Mouse (Mus musculus) hindbrain, embryonic 12.5 days (tissue): ENCODE results near the gene Rln3. TPM values are rescaled to one million over a fixed set of nuclear protein-coding genes. Genes with fewer than 3 reads are reported as not detected.
A peak's percentile ranks its signal among the peaks of the same experiment; 100 is the strongest.

ENCODE experiments used
- ATAC-seq: fragments of 200-750 bp; cut with Nextera tagmentation; 2 replicates; pipeline ENCODE4 v1.8.0; 2017; ENCODE audit warnings: moderate TSS enrichment; ENCODE audit not compliant: low FRiP score
- H3K27ac ChIP-seq: fragments of 300-500 bp; sonication (generic); 2 replicates; pipeline ENCODE4 v1.5.1; 2016; ENCODE audit warnings: mild to moderate bottlenecking
- H3K27me3 ChIP-seq: fragments of 300-500 bp; sonication (generic); 2 replicates; pipeline ENCODE4 v1.6.1; 2016; ENCODE audit warnings: mild to moderate bottlenecking
- H3K36me3 ChIP-seq: fragments of 300-500 bp; sonication (generic); 2 replicates; pipeline ENCODE4 v1.6.1; 2016; ENCODE audit warnings: mild to moderate bottlenecking
- H3K4me1 ChIP-seq: fragments of 300-500 bp; sonication (generic); 2 replicates; pipeline ENCODE4 v1.6.1; 2016
- H3K4me2 ChIP-seq: fragments of 300-500 bp; sonication (generic); replicated peaks from 2 replicates; pipeline ENCODE4 v1.6.1; 2016; ENCODE audit warnings: mild to moderate bottlenecking
- H3K4me3 ChIP-seq: fragments of 300-500 bp; sonication (generic); 2 replicates; pipeline ENCODE4 v1.5.1; 2016; ENCODE audit warnings: mild to moderate bottlenecking
- H3K9ac ChIP-seq: fragments of 300-500 bp; sonication (generic); 2 replicates; pipeline ENCODE4 v1.6.1; 2016; ENCODE audit warnings: mild to moderate bottlenecking, moderate library complexity
- H3K9me3 ChIP-seq: fragments of 300-500 bp; sonication (generic); replicated peaks from 2 replicates; pipeline ENCODE4 v1.6.1; 2016; ENCODE audit warnings: mild to moderate bottlenecking
- WGBS: fragments of 180-500 bp; shearing (Covaris S2); methylation state at CpG from one replicate; pipeline ENCODE4 v1.1.7; 2016; 5-methylcytosine and 5-hydroxymethylcytosine counted together
- polyA plus RNA-seq: library from polyadenylated mRNA; unstranded; fragments of >200 nt; fragmentation: Nextera tagmentation; extraction: Ambion mirVana; gene quantifications from 2 replicates; pipeline ENCODE4 v1.2.1, GENCODE M21; 2016

The Rln3 gene
- polyA plus RNA-seq, 1 experiment from 2014 or later: not detected

GRCm38 (mm10) chr8:84071921-84072320, 27.1 kb upstream of the Rln3 start:
- no peak overlapping the region for H3K27ac ChIP-seq
- no peaks in the 10 kb centered on the region for H3K9me3 ChIP-seq
- H3K9ac ChIP-seq: no peak overlapping the region
- H3K36me3 ChIP-seq: peaks cover 16% of the 10 kb centered on the region
- 76% methylated on average over 3 of the region's 3 CpGs for WGBS
- H3K27me3 ChIP-seq: no peaks in the 10 kb centered on the region
- no peak overlapping the region for H3K4me2 ChIP-seq
- H3K4me3 ChIP-seq: no peak overlapping the region
- no peak for ATAC-seq
- H3K4me1 ChIP-seq: peaks cover 52% of the 10 kb centered on the region

GRCm38 (mm10) chr8:84070667-84071066, 25.9 kb upstream of the Rln3 start:
- no peak overlapping the region for H3K4me3 ChIP-seq
- H3K9ac ChIP-seq: no peak overlapping the region
- H3K4me1 ChIP-seq: peaks cover 55% of the 10 kb centered on the region
- H3K27me3 ChIP-seq: no peaks in the 10 kb centered on the region
- no peak for ATAC-seq
- H3K4me2 ChIP-seq: no peak overlapping the region
- 90% methylated on average over 2 of the region's 2 CpGs for WGBS
- no peak overlapping the region for H3K27ac ChIP-seq
- no peaks in the 10 kb centered on the region for H3K9me3 ChIP-seq
- H3K36me3 ChIP-seq: peaks cover 6% of the 10 kb centered on the region; the same call in 1 of the 2 replicates

GRCm38 (mm10) chr8:84070241-84070640, 25.4 kb upstream of the Rln3 start:
- Histone ChIP-seq H3K9ac (no peak overlapping the region; the same call in 1 of the 2 replicates), H3K9me3 (no peaks in the 10 kb centered on the region), H3K4me2 (no peak overlapping the region), H3K4me3 (no peak overlapping the region), H3K27me3 (no peaks in the 10 kb centered on the region), H3K27ac (no peak overlapping the region), H3K36me3 (peaks cover 5% of the 10 kb centered on the region; the same call in 1 of the 2 replicates), H3K4me1 (peaks cover 57% of the 10 kb centered on the region)
- 84% methylated on average over 5 of the region's 5 CpGs for WGBS
- no peak for ATAC-seq

- H3K4me1 ChIP-seq: peaks cover 57% of the 10 kb centered on the region
- no peaks in the 10 kb centered on the region for H3K9me3 ChIP-seq
- H3K27me3 ChIP-seq: no peaks in the 10 kb centered on the region
- no peak overlapping the region for H3K4me3 ChIP-seq
- H3K27ac ChIP-seq: no peak overlapping the region
- H3K4me2 ChIP-seq: no peak overlapping the region
- 58% methylated on average over 2 of the region's 2 CpGs for WGBS
- ATAC-seq: no peak
- 0 out of 2 replicates have a peak, but pooled peaks cover under 1% of the 10 kb centered on the region for H3K36me3 ChIP-seq
- H3K9ac ChIP-seq: no peak overlapping the region; the same call in 1 of the 2 replicates
Measured at GRCm38 (mm10) chr8:84069750-84070149, 24.9 kb upstream of the Rln3 start.

GRCm38 (mm10) chr8:84069169-84069568, 24.4 kb upstream of the Rln3 start:
- 36% methylated on average over 1 of the region's 1 CpGs for WGBS
- no peaks in the 10 kb centered on the region for H3K9me3 ChIP-seq
- no peak overlapping the region for H3K4me2 ChIP-seq
- H3K4me3 ChIP-seq: no peak overlapping the region
- H3K9ac ChIP-seq: no peak overlapping the region; the same call in 1 of the 2 replicates
- no peak overlapping the region for H3K27ac ChIP-seq
- ATAC-seq: no peak
- H3K36me3 ChIP-seq: no peaks in the 10 kb centered on the region
- no peaks in the 10 kb centered on the region for H3K27me3 ChIP-seq
- peaks cover 57% of the 10 kb centered on the region for H3K4me1 ChIP-seq

- Histone ChIP-seq H3K9ac (peak overlapping the region; percentile 13; the same call in 1 of the 2 replicates), H3K4me1 (peaks cover 53% of the 10 kb centered on the region), H3K27me3 (no peaks in the 10 kb centered on the region), H3K9me3 (no peaks in the 10 kb centered on the region), H3K36me3 (no peaks in the 10 kb centered on the region), H3K4me3 (no peak overlapping the region), H3K4me2 (peak overlapping the region; percentile 47; the same call in 1 of the 2 replicates), H3K27ac (no peak overlapping the region)
- 77% methylated on average over 12 of the region's 12 CpGs for WGBS
- ATAC-seq: no peak
Measured at GRCm38 (mm10) chr8:84068316-84069035, 23.7 kb upstream of the Rln3 start.

GRCm38 (mm10) chr8:84067911-84068310, 23.1 kb upstream of the Rln3 start:
- peaks cover 48% of the 10 kb centered on the region for H3K4me1 ChIP-seq

GRCm38 (mm10) chr8:84067047-84067573, 22.3 kb upstream of the Rln3 start:
- H3K4me3 ChIP-seq: peak overlapping the region; percentile 98
- H3K27ac ChIP-seq: peak overlapping the region; percentile 96
- H3K27me3 ChIP-seq: no peaks in the 10 kb centered on the region
- WGBS: 1% methylated on average over 50 of the region's 58 CpGs
- H3K36me3 ChIP-seq: no peaks in the 10 kb centered on the region
- no peaks in the 10 kb centered on the region for H3K9me3 ChIP-seq
- H3K4me2 ChIP-seq: peak overlapping the region; percentile 47
- H3K4me1 ChIP-seq: peaks cover 40% of the 10 kb centered on the region
- peak; percentile 65 for ATAC-seq
- H3K9ac ChIP-seq: peak overlapping the region; percentile 84

More at GRCm38 (mm10) chr8:84067911-84068310, 23.1 kb upstream of the Rln3 start:
- H3K27ac ChIP-seq: no peak overlapping the region
- 89% methylated on average over 7 of the region's 7 CpGs for WGBS
- no peaks in the 10 kb centered on the region for H3K36me3 ChIP-seq
- peak overlapping the region; percentile 98; the same call in 1 of the 2 replicates for H3K4me3 ChIP-seq
- peak overlapping the region; percentile 47 for H3K4me2 ChIP-seq
- H3K27me3 ChIP-seq: no peaks in the 10 kb centered on the region
- H3K9me3 ChIP-seq: no peaks in the 10 kb centered on the region
- H3K9ac ChIP-seq: peak overlapping the region; percentile 13; the same call in 1 of the 2 replicates
- no peak for ATAC-seq

GRCm38 (mm10) chr8:84066291-84066930, 21.6 kb upstream of the Rln3 start, which contains the start of gene Rfx1:
TSS of gene Rfx1 (plus strand) at chr8:84066834.
- H3K9ac ChIP-seq: peak within 1 kb of the TSS; percentile 84
- peak; percentile 98 for ATAC-seq
- peaks cover 34% of the 10 kb centered on the region for H3K4me1 ChIP-seq
- H3K36me3 ChIP-seq: no peaks in the 10 kb centered on the region
- peak within 1 kb of the TSS; percentile 71 for H3K4me2 ChIP-seq
- H3K27me3 ChIP-seq: no peaks in the 10 kb centered on the region
- peak within 1 kb of the TSS; percentile 96 for H3K27ac ChIP-seq
- peak within 1 kb of the TSS; percentile 98 for H3K4me3 ChIP-seq
- no peaks in the 10 kb centered on the region for H3K9me3 ChIP-seq
- WGBS: 0% methylated on average over 51 of the region's 51 CpGs

GRCm38 (mm10) chr8:84065457-84066072, 20.8 kb upstream of the Rln3 start:
- Histone ChIP-seq H3K4me1 (peaks cover 34% of the 10 kb centered on the region), H3K36me3 (no peaks in the 10 kb centered on the region), H3K9me3 (no peaks in the 10 kb centered on the region), H3K4me2 (peak overlapping the region; percentile 71), H3K27me3 (no peaks in the 10 kb centered on the region), H3K9ac (peak overlapping the region; percentile 64), H3K27ac (peak overlapping the region; percentile 96), H3K4me3 (peak overlapping the region; percentile 98)
- ATAC-seq: no peak
- WGBS: 23% methylated on average over 5 of the region's 5 CpGs

GRCm38 (mm10) chr8:84065037-84065436, 20.2 kb upstream of the Rln3 start, which contains the start of gene Gm10643:
TSS of gene Gm10643 (minus strand) at chr8:84065137.
- H3K36me3 ChIP-seq: no peaks in the 10 kb centered on the region
- H3K9ac ChIP-seq: peak within 1 kb of the TSS; percentile 64
- H3K27me3 ChIP-seq: no peaks in the 10 kb centered on the region
- peak within 1 kb of the TSS; percentile 98 for H3K4me3 ChIP-seq
- H3K4me2 ChIP-seq: peak within 1 kb of the TSS; percentile 71
- no peaks in the 10 kb centered on the region for H3K9me3 ChIP-seq
- peaks cover 30% of the 10 kb centered on the region for H3K4me1 ChIP-seq
- no peak for ATAC-seq
- 89% methylated on average over 1 of the region's 1 CpGs for WGBS
- H3K27ac ChIP-seq: peak within 1 kb of the TSS; percentile 96
